Mouse (Mus musculus) lung, postnatal 0 days (tissue): ENCODE results near the gene Dlgap1.

Experiments used
- CTCF ChIP-seq: IDR thresholded peaks from 2 replicates; pipeline ENCODE4 v1.5.1; 2016; ENCODE audit warnings: antibody characterized with exemption, mild to moderate bottlenecking
- EP300 ChIP-seq: IDR thresholded peaks from 2 replicates; pipeline ENCODE4 v1.6.1; 2016; ENCODE audit warnings: antibody characterized with exemption, mild to moderate bottlenecking, control low read depth

GRCm38 (mm10) chr17:70541816-70542215, 572.9 kb downstream of the Dlgap1 start:
- TF ChIP-seq CTCF (no peak), EP300 (no peak)
